In the genomic region with DNA sequence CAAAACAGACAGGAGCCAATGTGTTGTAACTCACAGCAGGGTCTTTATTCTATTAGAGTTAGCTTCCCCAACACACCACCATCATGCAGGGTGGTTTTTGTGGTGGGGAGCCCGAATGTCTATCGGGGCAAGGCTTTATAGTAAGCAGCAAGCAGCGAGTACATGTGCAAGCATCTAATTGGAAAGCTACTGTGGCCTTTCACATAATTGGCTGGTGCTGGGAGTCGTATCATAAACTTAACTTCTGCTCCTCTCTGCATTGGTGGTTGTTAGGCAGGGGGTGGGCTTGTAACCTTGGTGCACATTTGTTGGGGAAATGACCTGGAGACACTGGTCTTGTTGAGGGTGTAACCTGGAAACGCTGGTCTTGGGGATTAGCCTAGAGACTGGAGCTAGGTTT, we compare ENCODE assay signal across 18 mouse cellular contexts.
"Had no signal": no experiment of that assay in that cellular context is flagged by ENCODE, and none has a peak within 500 bp of the region (broad histone marks: within the 10 kb centered on the region; RNA-seq: fewer than 3 reads in every experiment).

No protein-coding gene starts in this region.

- H3K4me3 ChIP-seq: lung, embryonic 15.5 days; megakaryocyte, embryonic 14.5 days; midbrain, embryonic 13.5 days; midbrain, embryonic 15.5 days; neural tube, embryonic 13.5 days; neural tube, embryonic 15.5 days; stomach, embryonic 15.5 days had no signal

- H3K27ac ChIP-seq: lung, embryonic 15.5 days; macrophage; midbrain, embryonic 13.5 days; midbrain, embryonic 15.5 days; neural tube, embryonic 13.5 days; neural tube, embryonic 15.5 days; stomach, embryonic 15.5 days; stomach, postnatal 0 days had no signal

- H3K36me3 ChIP-seq: lung, embryonic 15.5 days; midbrain, embryonic 13.5 days; midbrain, embryonic 15.5 days; neural tube, embryonic 13.5 days; neural tube, embryonic 15.5 days; stomach, embryonic 15.5 days had no signal

- DNase-seq: liver, postnatal 0 days; lung, adult 2 months; lung, postnatal 14 days; lung, postnatal 36 days; right cerebral cortex, postnatal 14 days; thymus, adult 2 months; thymus, postnatal 25 days; thymus, postnatal 4 days had no signal

- H3K4me2 ChIP-seq: lung, embryonic 15.5 days; midbrain, embryonic 11.5 days; midbrain, embryonic 13.5 days; midbrain, embryonic 15.5 days; neural tube, embryonic 13.5 days; neural tube, embryonic 15.5 days; stomach, embryonic 15.5 days had no signal

- H3K27me3 ChIP-seq: lung, embryonic 15.5 days; megakaryocyte, embryonic 14.5 days; midbrain, embryonic 13.5 days; midbrain, embryonic 15.5 days; neural tube, embryonic 13.5 days; neural tube, embryonic 15.5 days; stomach, embryonic 15.5 days had no signal
